Mouse (Mus musculus) CD8-positive naive resting alpha-beta T cell, adult 57 days (primary cell): Measurements from ENCODE around the gene Brd3os. TPM values are rescaled to one million over a fixed set of nuclear protein-coding genes. Genes with fewer than 3 reads are reported as not detected.

ENCODE experiments used
- total RNA-seq: library from RNA; stranded (reverse); gene quantifications from one replicate; pipeline ENCODE4 v1.2.4, GENCODE M21; 2023

Brd3os gene
- total RNA-seq, result not detected

GRCm38 (mm10) chr2:27441767-27442707 is at the start of gene Brd3os:
Gene Brd3os, plus strand, starts transcription at chr2:27442324.

GRCm38 (mm10) chr2:27426855-27427457 is 15.2 kb upstream of the Brd3os start, which contains the start of gene Vav2:
Gene Vav2, minus strand, starts transcription at chr2:27427033.

Other genes starting within 250 kb of the Brd3os start
- 0.46 TPM for gene Sardh, start 194.0 kb upstream of the Brd3os start, total RNA-seq
- 11.3 TPM for gene Vav2, start 15.3 kb upstream of the Brd3os start, total RNA-seq
- 31.9 TPM for gene Brd3, start 65.3 kb downstream of the Brd3os start, total RNA-seq
- 45.4 TPM for gene Wdr5, start 72.8 kb downstream of the Brd3os start, total RNA-seq
- gene Rxra, start 234.1 kb downstream of the Brd3os start, total RNA-seq, result 10.6 TPM